Mouse (Mus musculus) brown adipose tissue, adult 24 weeks (tissue): ENCODE measurements around the gene Net1. TPM values are rescaled to one million over a fixed set of nuclear protein-coding genes. Genes with fewer than 3 reads are reported as not detected.

Source experiments
- polyA plus RNA-seq: library from polyadenylated mRNA; stranded (reverse); fragments of >200 nt; gene quantifications from 2 replicates; pipeline ENCODE4 v1.2.4, GENCODE M21; 2012; ENCODE audit not compliant: missing spikeins, insufficient read depth, insufficient read length

Gene Net1
- polyA plus RNA-seq, 1 experiment: 41.7 TPM

Other genes starting within 250 kb of the Net1 start
- not detected in 2 replicates for gene Calml3, start 113.9 kb downstream of the Net1 start, polyA plus RNA-seq
- gene Calm4, start 80.5 kb downstream of the Net1 start, polyA plus RNA-seq: not detected in 2 replicates
- gene Calm5, start 64.0 kb downstream of the Net1 start, polyA plus RNA-seq: not detected in 2 replicates
- gene Tubal3, start 54 bp upstream of the Net1 start, polyA plus RNA-seq: not detected in 2 replicates
- gene Ucn3, start 27.1 kb upstream of the Net1 start, polyA plus RNA-seq: not detected in 2 replicates
- gene Akr1c14, start 130.8 kb upstream of the Net1 start, polyA plus RNA-seq: 0.96 and 1.3 TPM in 2 replicates
- 1.4 TPM in 1 of 2 replicates, not detected in the other for gene Akr1c18, start 232.4 kb upstream of the Net1 start, polyA plus RNA-seq